Mouse (Mus musculus): ENCODE measurements around the gene Card9.
"Not testable (repeated sequence)": the region's sequence is repeated elsewhere in the genome, so short reads cannot be mapped to it uniquely, and the experiment has no call there.

The Card9 gene

DNA sequence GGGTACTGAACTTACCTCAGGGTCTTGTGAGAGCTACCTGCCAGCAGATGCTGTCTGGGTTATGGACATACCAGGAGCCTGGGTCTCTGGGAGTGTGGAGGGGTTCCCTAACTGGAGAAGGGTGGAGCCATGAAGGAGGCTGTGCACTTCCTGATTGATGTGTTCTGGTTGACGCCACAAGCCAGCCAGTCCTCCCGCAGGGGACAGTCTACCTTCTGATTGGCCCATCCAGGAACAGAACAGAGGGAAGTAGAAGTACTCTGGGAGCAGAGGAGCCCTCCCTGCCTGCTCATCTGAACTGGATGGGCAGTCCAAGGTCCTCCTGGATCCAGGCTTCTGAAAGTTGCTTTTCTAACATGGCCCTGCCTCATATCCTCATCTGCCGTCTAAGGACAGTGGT, at the start of gene Card9:
Card9 (minus strand) TSS at position 147 of the 400 bp plus-strand sequence.
- DNase-seq (ENCODE audit: low spot score) = no peak

DNA sequence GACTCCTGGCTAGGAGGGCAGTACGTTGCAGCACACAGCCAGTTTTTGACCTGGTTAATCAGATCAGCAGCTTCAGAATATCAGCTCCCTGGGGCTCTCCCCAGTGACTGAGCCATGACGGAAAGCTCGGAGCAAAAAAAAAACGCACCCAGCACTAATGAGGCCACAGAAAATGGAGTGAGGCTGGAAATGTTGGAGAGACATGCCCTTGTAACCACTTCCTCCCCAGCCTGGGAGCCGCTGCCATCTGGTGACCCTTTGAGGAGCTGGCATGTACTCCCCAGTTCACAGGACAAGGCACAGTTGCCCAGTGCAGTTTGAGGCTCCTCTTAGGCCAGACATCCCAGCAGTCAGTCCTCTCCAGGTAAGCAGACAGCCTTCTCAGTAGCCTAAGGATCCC, 49.4 kb upstream of the Card9 start:
- no peak for DNase-seq (ENCODE audit: low spot score)

DNA sequence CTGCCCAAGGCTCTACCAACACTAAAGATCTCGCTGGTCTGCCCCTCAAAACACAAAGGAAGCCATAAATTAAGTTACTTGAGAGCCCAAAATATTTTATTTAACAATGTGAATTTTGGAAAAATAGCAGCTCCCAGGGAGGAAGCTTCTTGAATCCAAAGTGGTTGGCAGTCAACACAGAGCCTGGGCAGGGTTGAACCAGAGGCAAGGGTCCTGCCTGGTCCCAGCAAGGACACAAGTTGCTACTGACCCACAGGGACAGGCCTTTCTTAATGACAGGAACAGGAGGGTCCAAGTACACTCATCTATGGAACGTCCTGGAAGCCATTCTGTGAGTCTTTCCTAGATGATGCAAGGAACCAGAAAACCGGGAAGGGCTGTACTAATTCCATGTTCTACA, 48.6 kb upstream of the Card9 start:
- no peak for DNase-seq (ENCODE audit: low spot score)

DNA sequence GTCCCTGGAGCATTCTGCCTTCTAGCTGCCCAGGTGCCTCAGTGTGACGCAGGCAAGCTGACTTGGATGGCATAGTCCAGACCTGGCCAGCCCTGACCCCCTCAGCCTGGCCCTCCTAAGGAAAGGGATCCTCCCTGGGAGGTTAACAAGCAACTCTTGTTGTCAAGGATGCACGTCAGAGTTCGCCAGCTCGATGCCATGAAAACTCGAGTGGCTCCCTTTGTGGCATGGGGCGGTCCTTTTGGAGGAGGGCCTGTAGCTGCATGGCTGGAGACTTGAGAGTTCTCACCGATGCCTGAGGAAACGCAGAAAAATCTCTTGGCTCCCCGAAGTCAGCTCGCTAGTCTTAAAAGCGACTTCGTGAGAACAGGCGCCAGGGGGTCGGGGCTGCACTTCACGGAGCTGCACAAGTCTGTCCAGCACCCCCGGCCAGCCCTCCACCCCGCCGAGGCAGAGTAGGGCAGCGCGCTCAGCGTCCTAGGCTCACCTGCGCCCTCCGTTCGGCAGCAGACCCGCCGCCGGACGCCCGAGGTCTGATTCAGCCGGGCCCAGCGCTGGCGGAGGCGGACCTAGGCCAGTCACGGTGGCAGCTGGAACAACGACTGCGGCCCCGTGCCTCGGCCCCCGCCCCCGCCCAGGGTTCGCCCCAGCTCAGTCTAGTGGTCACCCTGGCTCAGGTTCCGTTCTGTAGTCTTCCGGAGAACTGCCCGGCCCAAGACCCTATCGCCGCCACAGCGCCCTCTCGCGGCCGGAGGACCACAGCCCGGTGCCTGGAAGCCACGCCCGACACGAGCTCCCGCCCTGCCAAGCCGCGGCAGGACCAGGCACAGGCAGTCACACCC, 48.0 kb upstream of the Card9 start, which contains the start of gene Inpp5e:
Inpp5e (minus strand) TSS at position 689 of the 842 bp plus-strand sequence.
- peak; percentile 99 for DNase-seq (ENCODE audit: low spot score)

DNA sequence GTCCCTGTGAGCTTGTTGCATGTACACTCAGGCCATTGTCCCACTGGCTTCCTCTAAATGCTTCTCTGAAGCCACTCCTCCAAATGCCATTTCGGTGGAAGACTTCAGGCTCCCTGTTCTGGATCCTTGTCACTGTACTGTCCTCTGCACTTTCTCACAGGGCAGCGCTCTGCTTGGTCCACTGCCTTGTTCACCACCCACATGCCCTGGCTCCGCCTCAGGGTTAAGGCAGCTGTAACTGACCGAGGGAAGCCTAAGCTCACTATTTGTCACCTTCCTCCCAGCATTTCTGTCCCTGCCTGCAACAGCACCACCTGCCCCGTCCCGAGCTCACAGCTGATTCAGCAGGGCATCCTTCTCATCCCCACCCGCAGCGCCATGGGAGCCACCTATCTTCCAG, 42.6 kb upstream of the Card9 start:
- no peak for DNase-seq (ENCODE audit: low spot score)

DNA sequence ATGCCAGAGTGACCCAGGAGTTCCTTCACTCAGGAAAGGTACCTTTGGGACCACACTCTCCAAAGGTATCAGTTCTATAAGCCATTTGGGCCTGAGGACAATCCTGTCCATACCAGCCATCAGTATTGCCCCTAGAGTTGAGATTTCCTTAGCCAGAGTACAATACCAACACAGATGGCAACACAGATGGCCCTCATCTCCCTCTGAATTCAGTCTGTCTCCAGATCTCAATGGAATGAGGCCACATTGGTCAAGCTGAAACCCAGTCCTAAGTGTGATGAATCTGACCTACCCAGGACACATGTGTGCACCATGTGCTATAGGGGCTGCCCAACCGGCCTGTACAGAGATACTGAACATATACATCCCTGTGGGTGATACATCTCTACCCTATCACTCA, 41.5 kb upstream of the Card9 start:
- DNase-seq (ENCODE audit: low spot score) = no peak

DNA sequence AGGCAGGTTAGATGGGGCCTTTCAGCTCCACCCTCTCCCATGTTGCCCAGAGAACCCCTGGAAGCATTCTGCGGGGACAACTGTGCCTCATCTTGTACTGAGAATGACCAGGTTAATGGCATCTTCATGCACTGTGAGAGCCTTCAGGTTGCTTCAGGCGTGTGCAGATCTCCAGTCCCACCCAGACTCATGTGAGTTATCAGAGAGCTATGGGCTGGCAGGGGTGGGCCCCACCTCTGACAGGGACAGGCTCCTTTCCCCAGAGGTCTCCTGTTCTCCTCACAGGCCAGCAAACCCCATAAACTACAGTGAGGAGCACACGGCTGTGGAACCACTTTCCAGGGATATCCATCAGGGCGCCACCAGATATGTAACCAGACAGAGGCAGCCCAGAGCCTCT, 40.3 kb upstream of the Card9 start:
- no peak for DNase-seq (ENCODE audit: low spot score)

DNA sequence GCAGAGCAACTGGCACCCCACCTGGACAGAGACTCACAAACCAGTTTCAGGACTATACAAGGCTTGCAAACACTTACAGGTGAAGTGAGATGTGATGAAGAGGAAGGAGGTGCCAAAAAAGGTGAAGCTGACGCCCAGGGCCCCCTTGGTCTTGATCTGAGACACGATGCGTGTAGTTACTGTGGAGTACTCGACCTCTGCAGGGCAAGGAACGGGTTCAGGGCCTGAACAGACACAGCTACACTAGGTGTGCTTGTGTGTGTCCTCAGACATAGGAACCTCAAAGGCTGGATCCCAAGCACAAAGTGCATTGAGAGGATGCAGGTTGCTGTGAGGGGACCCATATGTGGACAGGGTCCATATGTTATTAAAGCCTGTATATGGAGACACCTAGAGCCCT, 39.6 kb upstream of the Card9 start:
- no peak for DNase-seq (ENCODE audit: low spot score)

DNA sequence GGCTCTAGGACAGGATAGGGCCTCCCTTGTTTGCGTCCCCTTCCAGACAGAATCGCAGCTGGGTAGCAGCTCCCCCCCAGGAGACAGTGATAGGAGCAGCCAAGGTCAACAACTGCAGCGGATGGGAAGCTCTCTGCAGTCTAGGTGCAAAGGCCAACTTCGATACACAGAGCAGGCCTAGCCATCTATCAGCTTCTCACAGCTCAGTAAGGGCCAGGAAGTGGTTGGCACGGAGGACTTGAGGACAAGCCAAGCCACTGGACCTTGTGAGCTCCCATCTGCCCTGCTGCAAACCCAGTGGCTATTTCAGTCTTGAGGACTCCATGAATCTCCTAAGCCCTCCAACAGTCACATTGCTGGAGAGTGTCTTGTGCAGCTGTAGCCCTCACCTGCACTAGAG, 38.9 kb upstream of the Card9 start:
- no peak for DNase-seq (ENCODE audit: low spot score)

DNA sequence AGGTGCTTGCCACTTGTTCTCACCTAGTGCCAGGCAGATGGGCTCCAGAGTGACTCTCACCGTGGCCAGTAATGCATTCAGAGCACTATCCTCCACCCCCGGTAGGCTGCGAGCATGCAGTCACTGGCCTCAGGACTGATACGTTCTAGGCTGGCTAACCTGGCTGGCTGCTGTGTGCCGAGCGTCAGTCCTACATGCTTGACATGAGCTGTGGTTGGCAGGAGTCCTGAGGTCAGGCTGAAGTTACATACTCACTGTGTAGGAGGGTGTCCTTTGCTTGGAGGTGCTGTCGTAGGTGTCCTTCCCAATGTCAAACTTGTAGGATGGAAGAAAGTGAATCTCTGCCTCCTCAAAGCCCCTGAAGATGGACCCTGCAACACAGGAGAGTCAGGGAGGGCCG, 38.3 kb upstream of the Card9 start:
- DNase-seq (ENCODE audit: low spot score) = no peak

DNA sequence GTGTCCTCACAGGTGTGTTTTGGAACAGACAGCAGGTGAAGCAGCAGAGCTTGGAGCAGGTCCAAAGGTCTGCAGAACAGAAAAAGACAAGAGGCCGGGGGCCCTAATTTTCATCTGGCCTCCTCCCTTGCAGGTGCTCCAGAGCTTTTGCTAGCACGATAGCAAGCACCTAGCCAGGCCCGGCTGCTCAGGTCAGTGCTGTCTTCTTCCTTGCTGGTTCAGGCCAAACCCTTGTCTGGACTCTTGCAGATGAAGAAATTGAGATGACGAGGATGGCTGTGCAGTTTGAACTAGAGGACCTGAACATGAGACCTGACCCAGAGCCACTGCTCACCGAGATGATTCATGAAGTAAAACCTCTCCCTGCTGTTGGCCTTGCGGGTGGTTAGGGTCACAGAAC, 30.9 kb upstream of the Card9 start:
- DNase-seq (ENCODE audit: low spot score) = no peak

DNA sequence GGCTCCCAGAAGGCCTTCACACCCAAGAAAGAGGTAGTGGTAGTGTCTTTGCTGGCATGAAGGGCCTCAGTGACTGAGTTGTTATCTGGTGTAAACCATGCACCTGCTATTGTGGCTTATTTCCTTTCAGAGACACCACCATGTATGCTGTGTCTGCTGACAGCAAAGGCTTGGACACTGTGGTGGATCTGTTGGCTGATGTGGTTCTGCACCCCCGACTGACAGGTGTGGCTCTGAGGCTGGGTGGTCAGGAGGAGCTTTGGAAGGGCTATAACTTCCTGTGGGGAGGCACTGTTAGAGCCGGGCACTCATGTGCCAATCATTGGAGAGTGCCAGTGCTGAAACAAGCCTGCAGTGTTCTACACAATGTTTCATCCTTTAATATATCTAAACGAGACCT, 30.2 kb upstream of the Card9 start:
- no peak for DNase-seq (ENCODE audit: low spot score)

DNA sequence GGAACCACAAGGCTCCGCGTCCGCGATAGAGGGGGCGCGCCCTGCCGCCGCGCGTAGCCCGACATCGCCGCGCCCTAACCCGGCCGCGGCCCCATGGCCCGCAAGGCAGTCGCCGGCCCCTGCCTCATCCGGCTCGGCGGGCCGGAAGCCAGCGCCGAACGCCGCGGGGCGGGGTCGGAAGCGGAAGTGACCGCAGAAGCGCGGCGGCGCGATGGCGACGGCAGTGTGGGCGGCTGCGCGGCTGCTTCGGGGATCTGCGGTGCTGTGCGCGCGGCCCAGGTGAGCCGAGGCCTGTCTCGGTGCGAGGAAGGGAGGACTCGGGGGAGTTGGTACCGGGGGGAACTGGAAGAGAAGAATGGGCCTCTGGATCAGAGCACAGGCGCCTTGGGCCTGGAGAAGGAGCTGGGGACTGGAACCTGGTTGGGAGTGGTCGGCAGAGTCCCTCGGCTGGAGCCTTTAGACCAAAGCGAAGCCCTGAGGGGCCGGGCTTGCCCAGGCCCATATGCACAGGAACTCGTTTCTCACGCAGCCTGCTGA, 28.5 kb upstream of the Card9 start, which contains the start of the genes Entr1 and Pmpca:
Entr1 (minus strand) TSS at position 163 of the 537 bp plus-strand sequence.
Pmpca (plus strand) TSS at position 186 of the 537 bp plus-strand sequence.
- peak; percentile 88 for DNase-seq (ENCODE audit: low spot score)

DNA sequence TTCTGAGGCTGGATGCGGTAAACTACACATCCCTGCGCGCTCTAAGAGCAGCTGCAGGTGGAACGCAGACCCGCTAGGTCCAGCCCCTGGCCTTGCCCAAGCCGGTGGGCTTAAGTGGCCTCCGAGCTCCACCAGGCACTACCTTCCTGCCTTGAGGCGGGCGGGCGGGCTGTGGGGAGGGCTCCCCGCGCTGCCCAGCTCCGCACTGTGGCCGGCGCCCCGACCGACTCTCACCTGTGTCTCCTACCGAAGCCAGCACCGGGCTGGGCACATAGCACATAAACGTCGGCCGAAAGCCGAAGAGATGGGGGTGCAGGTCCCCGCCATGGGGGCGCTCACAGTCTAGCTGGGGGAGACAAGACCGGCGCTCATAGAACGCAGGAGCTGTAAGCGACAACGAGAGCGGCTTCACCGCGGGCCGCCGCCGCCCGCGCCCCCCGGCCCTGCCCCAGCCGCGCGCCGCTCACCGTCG, 28.0 kb upstream of the Card9 start:
- DNase-seq (ENCODE audit: low spot score) = peak; percentile 16

DNA sequence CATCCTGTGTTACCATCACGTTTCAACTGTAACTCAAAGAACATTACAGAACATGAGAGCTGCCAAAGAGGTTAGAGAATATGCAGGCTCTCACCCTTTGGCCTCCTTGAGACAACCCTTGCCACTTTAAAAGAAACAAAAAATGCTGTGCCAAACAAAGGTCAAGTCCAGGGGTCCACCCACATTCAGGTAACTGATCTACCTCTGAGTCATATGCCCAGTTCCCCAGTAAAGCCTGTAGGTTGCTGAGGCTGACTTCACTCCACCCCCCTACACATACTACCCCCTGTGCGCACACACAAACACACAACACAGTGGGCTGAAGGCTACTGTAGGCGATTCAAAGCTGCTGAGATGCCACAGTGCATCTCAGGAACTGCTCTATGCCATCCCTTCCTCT, 27.0 kb upstream of the Card9 start:
- DNase-seq (ENCODE audit: low spot score) = no peak

DNA sequence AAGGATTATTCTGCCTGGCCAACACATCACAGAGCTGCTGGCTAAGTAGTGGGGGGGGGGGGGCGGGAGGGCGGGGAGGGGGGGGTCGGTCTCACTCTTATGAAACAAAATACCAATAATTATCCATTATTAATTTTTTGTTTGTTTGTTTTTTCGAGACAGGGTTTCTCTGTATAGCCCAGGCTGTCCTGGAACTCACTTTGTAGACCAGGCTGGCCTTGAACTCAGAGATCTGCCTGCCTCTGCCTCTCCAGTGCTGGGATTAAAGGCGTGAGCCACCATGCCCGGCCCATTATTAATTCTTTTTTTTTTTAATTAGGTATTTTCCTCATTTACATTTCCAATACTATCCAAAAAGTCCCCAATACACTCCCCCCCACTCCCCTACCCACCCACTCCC, 20.2 kb upstream of the Card9 start:
- not testable (repeated sequence) for DNase-seq (ENCODE audit: low spot score)

DNA sequence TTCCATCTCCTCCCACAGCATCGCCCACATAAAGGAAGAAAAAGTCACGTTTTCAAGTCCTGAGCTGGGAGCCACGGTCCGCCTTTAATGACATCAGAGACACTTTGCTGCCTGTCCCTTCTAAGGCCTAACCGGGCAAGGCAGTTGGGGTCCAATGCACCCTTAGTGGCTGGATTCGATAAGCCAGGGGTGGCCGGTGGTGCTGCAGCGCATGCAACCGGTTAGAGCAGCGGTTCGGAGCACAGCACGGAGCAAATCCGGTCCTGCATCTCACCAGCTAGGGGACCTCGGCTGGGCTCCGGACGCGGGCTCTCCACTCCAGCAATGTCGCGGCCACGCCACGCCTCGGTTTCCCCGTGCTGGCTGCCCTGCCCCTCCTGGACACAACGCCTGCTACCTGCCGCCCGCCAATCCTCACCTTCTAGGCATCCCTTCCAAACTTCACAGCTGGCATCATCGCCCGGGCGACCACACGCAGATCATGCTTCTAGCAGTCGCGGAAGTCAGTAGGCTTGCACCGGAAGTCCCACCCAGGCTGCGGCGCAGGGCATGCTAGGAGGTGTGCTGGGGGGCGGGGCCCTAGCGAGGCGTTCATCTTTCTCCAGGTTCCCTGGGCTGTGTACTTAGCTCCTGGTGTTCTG, 19.5 kb upstream of the Card9 start, which contains the start of gene Snapc4:
Snapc4 (minus strand) TSS at position 523 of the 641 bp plus-strand sequence.
- DNase-seq (ENCODE audit: low spot score) = peak; percentile 87

DNA sequence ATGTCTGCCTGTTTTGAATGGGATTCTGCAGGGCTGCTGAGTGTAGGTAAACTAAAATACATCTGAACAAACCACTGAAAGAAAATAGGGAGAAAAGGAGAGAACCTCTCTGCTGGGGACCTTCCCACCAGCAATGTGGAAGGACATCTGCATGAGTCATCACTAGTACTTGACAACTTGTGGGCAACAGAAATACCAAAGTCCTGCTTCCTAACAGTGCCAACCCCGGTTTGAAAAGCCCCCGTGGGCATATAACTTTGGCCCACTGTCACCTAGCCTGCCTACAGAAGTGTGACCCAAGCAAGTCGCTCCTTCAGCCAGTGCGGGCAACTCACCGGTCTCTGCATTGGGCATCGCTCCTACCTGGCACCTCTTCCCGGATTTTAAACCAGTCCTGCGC, 11.7 kb upstream of the Card9 start:
- DNase-seq (ENCODE audit: low spot score) = no peak

DNA sequence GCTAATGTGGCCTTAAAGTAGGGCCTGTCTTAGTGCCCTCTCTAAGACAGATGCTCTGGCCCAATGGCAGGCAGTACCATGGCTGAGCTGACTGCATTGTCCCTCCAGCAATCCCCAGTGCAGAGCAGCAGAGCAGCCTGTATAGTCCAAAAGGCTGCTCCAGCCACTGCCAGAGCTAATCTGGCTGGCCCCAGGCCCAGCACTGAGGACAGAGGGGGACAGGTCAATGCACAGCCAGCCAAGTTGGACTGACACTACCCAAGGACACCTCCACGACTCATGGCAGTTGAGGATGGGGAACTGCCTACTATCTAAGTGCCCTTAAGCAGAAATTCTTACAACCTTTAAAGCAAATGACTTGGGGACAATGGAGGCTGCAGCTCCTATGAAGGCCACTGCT, 7.9 kb upstream of the Card9 start:
- DNase-seq (ENCODE audit: low spot score) = no peak

DNA sequence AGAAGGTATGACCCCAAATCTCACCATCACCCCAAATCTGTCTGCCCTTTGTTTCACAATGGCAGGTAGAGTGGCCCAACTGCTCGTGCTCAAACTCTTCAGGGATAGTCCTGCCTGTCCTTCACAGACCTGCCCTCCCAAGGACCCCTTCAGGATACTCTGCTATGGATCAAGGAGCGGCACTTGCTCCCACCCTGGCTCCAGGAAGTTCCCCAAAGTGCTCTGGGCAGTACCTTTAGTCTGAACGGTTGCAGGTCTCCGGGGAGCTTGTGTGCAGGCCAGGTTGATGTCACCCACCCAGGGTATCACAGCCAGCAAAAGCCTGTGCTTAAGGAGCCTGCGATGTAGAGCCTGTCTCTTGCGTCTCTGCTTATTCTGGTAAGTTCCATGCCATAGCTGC, 7.2 kb upstream of the Card9 start:
- DNase-seq (ENCODE audit: low spot score) = no peak

DNA sequence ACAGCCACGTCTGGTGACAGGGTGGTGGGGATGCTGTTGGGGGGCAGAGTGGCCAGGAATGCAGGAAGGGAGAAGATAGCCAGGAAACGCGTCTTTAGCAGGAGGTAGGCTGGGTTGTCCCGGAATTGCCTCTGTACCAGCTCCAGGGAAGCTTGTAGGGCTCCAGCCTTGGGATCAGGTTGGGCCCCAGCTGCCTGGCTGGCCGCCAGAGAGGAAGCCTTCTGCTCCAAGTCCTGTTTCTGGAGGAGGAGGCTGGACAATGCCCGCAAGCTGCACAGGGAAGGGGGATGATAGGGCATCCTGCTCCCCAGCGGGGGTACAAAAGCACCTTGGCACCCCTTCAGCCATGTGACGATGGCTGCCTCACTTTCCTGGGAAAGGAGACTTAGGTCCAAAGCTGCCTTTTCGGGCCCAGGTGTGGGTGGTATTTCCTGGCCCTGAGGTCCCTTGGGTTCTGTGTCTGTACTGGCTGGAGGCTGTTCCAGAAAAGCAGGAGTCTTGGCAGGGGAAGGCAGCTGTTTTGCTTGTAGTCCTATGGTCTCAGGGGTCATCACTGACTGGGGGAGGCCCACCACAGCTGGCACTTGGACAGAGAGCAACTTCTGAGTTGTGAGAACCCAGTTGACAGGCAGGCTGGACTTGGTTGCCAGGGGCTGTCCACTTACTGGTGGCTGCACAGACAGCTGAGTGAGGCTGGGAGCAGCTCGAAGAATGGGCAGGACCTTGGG, 4.2 kb upstream of the Card9 start:
- DNase-seq (ENCODE audit: low spot score) = no peak

DNA sequence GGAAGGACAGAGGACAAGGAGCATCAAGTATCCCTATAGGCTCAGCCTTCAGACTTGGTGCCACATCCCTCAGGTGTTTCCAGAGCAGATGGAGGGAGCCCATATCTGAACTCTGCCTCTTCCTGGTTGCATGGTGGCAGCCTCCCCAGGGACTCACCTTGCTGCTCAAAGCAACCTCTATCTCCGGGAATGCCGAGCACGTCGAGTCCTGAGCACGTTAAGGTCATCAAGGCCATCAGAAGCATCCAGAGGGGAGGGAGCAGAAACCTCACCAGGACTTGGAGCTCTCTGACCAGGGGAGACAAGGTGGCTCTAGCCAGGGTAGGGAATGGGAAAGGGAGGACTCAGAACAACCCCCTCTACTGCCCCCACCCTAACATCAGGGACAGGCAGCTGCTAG, 2.8 kb upstream of the Card9 start:
- no peak for DNase-seq (ENCODE audit: low spot score)
